In the genomic region with DNA sequence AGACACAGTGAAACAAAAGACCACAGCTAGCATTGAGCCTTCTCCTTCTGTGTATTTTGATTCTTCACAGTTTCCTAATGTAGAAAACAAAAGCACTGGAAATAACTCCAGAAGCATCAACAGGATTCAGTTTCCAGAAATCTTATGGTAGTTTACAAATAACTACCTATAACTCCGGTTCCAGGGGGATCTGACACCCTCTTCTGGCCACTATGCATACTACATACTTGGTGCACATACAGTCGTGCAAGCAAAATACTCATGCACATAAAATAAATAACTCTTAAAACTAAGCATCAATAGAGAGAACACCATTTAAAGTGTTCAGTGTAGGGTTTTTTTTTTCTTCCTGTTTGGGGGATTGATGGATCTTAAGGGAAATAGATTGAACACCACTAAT, we compare ENCODE assay signal across 32 mouse cellular contexts. TPM values are rescaled to one million over a fixed set of nuclear protein-coding genes. Genes with fewer than 3 reads are reported as not detected.
DNase-seq lines count a peak whose midpoint lies in the region; ATAC-seq and TF ChIP-seq lines count a peak whose summit lies in the region.
"Had no signal": no experiment of that assay in that cellular context is flagged by ENCODE, and none has a peak within 500 bp of the region (broad histone marks: within the 10 kb centered on the region; RNA-seq: fewer than 3 reads in every experiment).

No protein-coding gene starts in this region.

- H3K9me3 ChIP-seq in hindbrain, postnatal 0 days (ENCODE audit: low read length): no peaks in the 10 kb centered on the region
- H3K9me3 ChIP-seq in hindbrain, embryonic 12.5 days (replicated peaks): no peaks in the 10 kb centered on the region
- H3K9me3 ChIP-seq in CH12.LX (replicated peaks; ENCODE audit: low read length): peaks cover 8% of the 10 kb centered on the region
- H3K9me3 ChIP-seq: embryonic facial prominence, embryonic 12.5 days; forebrain, embryonic 15.5 days; heart, embryonic 10.5 days; heart, embryonic 15.5 days; midbrain, embryonic 13.5 days had no signal

- TF ChIP-seq RAD21 in CH12.LX (IDR thresholded peaks at IDR 0.05; ENCODE audit: low read depth, low read length): peak; percentile 2

- 0 out of 2 replicates have a peak, but pooled peaks have one; percentile 13 for TF ChIP-seq CTCF in hindbrain, postnatal 0 days (IDR thresholded peaks at IDR 0.05; ENCODE audit: low read depth)
- peak in 1 of 2 experiments; percentile 21; a peak in 2 of 4 replicates for TF ChIP-seq CTCF in CH12.LX (conservative IDR thresholded peaks at IDR 0.05 in 1 of 2, IDR thresholded peaks at IDR 0.05 in 1 of 2; ENCODE audit: low read depth in 2 of 2, low read length in 2 of 2)

- no peak for ATAC-seq in hindbrain, postnatal 0 days
- ATAC-seq in hindbrain, embryonic 12.5 days (ENCODE audit: low FRiP score): no peak
- ATAC-seq: forebrain, embryonic 15.5 days; inflammation-experienced regulatory T-cells, adult 6 months; midbrain, embryonic 13.5 days had no signal

- H3K4me2 ChIP-seq in hindbrain, postnatal 0 days (ENCODE audit: low read depth, low read length): no peak overlapping the region
- no peak overlapping the region for H3K4me2 ChIP-seq in hindbrain, embryonic 12.5 days (replicated peaks)
- H3K4me2 ChIP-seq in CH12.LX (ENCODE audit: insufficient read depth, low read depth, poor library complexity, severe bottlenecking): no peak overlapping the region
- H3K4me2 ChIP-seq: embryonic facial prominence, embryonic 12.5 days; forebrain, embryonic 15.5 days; heart, embryonic 15.5 days; hindbrain, embryonic 14.5 days; limb, embryonic 13.5 days; liver, embryonic 13.5 days; midbrain, embryonic 13.5 days had no signal

- no peaks in the 10 kb centered on the region for H3K79me2 ChIP-seq in CH12.LX (replicated peaks; ENCODE audit: control insufficient read depth, extremely low read depth, insufficient read depth, poor library complexity, severe bottlenecking)

- no peak for TF ChIP-seq POLR2A in CH12.LX (IDR thresholded peaks at IDR 0.05; ENCODE audit: low read depth, low read length)

- H3K4me3 ChIP-seq in hindbrain, postnatal 0 days (ENCODE audit: low read length): no peak overlapping the region
- no peak overlapping the region for H3K4me3 ChIP-seq in hindbrain, embryonic 12.5 days
- no peak overlapping the region for H3K4me3 ChIP-seq in CH12.LX (replicated peaks in 1 of 3; ENCODE audit: low read depth in 2 of 3, low read length in 2 of 3, poor library complexity in 1 of 3)
- H3K4me3 ChIP-seq: embryonic facial prominence, embryonic 12.5 days; forebrain, embryonic 15.5 days; heart, embryonic 10.5 days; heart, embryonic 15.5 days; left cerebral cortex, adult 2 months; limb, embryonic 13.5 days; liver, embryonic 13.5 days; midbrain, embryonic 13.5 days had no signal

- H3K9ac ChIP-seq in hindbrain, postnatal 0 days (replicated peaks; ENCODE audit: low read length): no peak overlapping the region
- no peak overlapping the region for H3K9ac ChIP-seq in hindbrain, embryonic 12.5 days
- H3K9ac ChIP-seq in CH12.LX (ENCODE audit: insufficient read depth, low read depth): no peak overlapping the region
- H3K9ac ChIP-seq: embryonic facial prominence, embryonic 12.5 days; forebrain, embryonic 15.5 days; heart, embryonic 15.5 days; hindbrain, embryonic 14.5 days; limb, embryonic 13.5 days; liver, embryonic 13.5 days; midbrain, embryonic 13.5 days had no signal

- no peaks in the 10 kb centered on the region for H3K4me1 ChIP-seq in hindbrain, postnatal 0 days (ENCODE audit: insufficient read depth, low read length)
- no peaks in the 10 kb centered on the region for H3K4me1 ChIP-seq in hindbrain, embryonic 12.5 days
- no peaks in the 10 kb centered on the region for H3K4me1 ChIP-seq in CH12.LX (ENCODE audit: control insufficient read depth in 1 of 2, insufficient read depth in 2 of 2)
- H3K4me1 ChIP-seq: embryonic facial prominence, embryonic 12.5 days; forebrain, embryonic 15.5 days; heart, embryonic 10.5 days; heart, embryonic 15.5 days; limb, embryonic 13.5 days; liver, embryonic 13.5 days; midbrain, embryonic 13.5 days had no signal

- H3K27ac ChIP-seq in hindbrain, postnatal 0 days: no peak overlapping the region
- H3K27ac ChIP-seq in hindbrain, embryonic 12.5 days: no peak overlapping the region
- H3K27ac ChIP-seq in CH12.LX (ENCODE audit: insufficient read depth, low read depth): no peak overlapping the region
- H3K27ac ChIP-seq: embryonic facial prominence, embryonic 12.5 days; forebrain, embryonic 15.5 days; heart, embryonic 10.5 days; heart, embryonic 15.5 days; hindbrain, embryonic 14.5 days; left cerebral cortex, adult 2 months; limb, embryonic 13.5 days; liver, embryonic 13.5 days; macrophage; midbrain, embryonic 13.5 days had no signal

- no peaks in the 10 kb centered on the region for H3K36me3 ChIP-seq in hindbrain, postnatal 0 days (ENCODE audit: insufficient read depth, low read length)
- H3K36me3 ChIP-seq in hindbrain, embryonic 12.5 days: no peaks in the 10 kb centered on the region
- no peaks in the 10 kb centered on the region for H3K36me3 ChIP-seq in CH12.LX (replicated peaks in 1 of 2; ENCODE audit: control insufficient read depth in 1 of 2, insufficient read depth in 1 of 2, low read length in 1 of 2)
- H3K36me3 ChIP-seq: embryonic facial prominence, embryonic 12.5 days; forebrain, embryonic 15.5 days; heart, embryonic 10.5 days; heart, embryonic 15.5 days; limb, embryonic 13.5 days; liver, embryonic 13.5 days; midbrain, embryonic 13.5 days had no signal

- in situ Hi-C loops in CH12.LX (cut with MboI; ENCODE audit: low pct_ligation_motif_present, low pct_unique_long_range_greater_than_20kb, low sequenced_read_pairs): no loop called here

- no peaks in the 10 kb centered on the region for H3K27me3 ChIP-seq in hindbrain, postnatal 0 days (ENCODE audit: insufficient read depth, low read length)
- H3K27me3 ChIP-seq in hindbrain, embryonic 12.5 days: no peaks in the 10 kb centered on the region
- peaks cover 6% of the 10 kb centered on the region for H3K27me3 ChIP-seq in CH12.LX (replicated peaks)
- H3K27me3 ChIP-seq: embryonic facial prominence, embryonic 12.5 days; forebrain, embryonic 15.5 days; heart, embryonic 15.5 days; liver, embryonic 13.5 days; midbrain, embryonic 13.5 days had no signal

- dilution Hi-C loops in CH12.LX (cut with MboI; ENCODE audit: extremely low pct_ligation_motif_present, extremely low pct_unique_long_range_greater_than_20kb, low sequenced_read_pairs): no loop called here

- no peak for DNase-seq in hindbrain, postnatal 0 days (ENCODE audit: low spot score)
- DNase-seq in 416B (ENCODE audit: low read depth) (peak; percentile 28), CH12.LX (ENCODE audit: extremely low read depth) (no peak), R1 (ENCODE audit: low read depth, low spot score) (peak; percentile 60)
- no peak for DNase-seq in cerebellum, postnatal 14 days
- DNase-seq in testis, postnatal 10 days (ENCODE audit: low spot score): no peak
- DNase-seq: adrenal gland, postnatal 10 days; cerebellum, adult 9-10 months; embryo, embryonic 11 days; gastrocnemius, postnatal 10 days; heart, postnatal 4 days; kidney, adult 2 months; kidney, postnatal 10 days; liver, embryonic 13.5 days; lung, adult 2 months; lung, postnatal 10 days; thymus, postnatal 14 days had no signal

- WGBS in hindbrain, postnatal 0 days: 89% methylated on average over 2 of the region's 2 CpGs
- WGBS in hindbrain, embryonic 12.5 days: 84% methylated on average over 2 of the region's 2 CpGs

- TF ChIP-seq EP300 in CH12.LX (IDR thresholded peaks at IDR 0.05; ENCODE audit: low read length): no peak

TF ChIP-seq in CH12.LX, 34 proteins besides CTCF, POLR2A, EP300 and RAD21:
- TF ChIP-seq MAFK (IDR thresholded peaks at IDR 0.05; ENCODE audit: insufficient replicate concordance, low read length) (no peak), PAX5 (IDR thresholded peaks at IDR 0.05; ENCODE audit: low read length) (no peak), TCF12 (IDR thresholded peaks at IDR 0.05; ENCODE audit: low read depth, low read length) (no peak), JUND (conservative IDR thresholded peaks at IDR 0.05; ENCODE audit: low read depth, low read length) (no peak), NELFE (IDR thresholded peaks at IDR 0.05; ENCODE audit: low read depth, low read length) (no peak), RCOR1 (conservative IDR thresholded peaks at IDR 0.05; ENCODE audit: low read depth, low read length) (no peak), ZC3H11A (IDR thresholded peaks at IDR 0.05; ENCODE audit: low read depth, low read length) (no peak), ELF1 (IDR thresholded peaks at IDR 0.05; ENCODE audit: low read depth, low read length) (no peak), GABPA (IDR thresholded peaks at IDR 0.05; ENCODE audit: insufficient replicate concordance, low read depth, low read length) (no peak), IRF4 (IDR thresholded peaks at IDR 0.05; ENCODE audit: low read depth, low read length) (no peak), NRF1 (IDR thresholded peaks at IDR 0.05; ENCODE audit: low read depth, low read length) (no peak), MAZ (IDR thresholded peaks at IDR 0.05; ENCODE audit: low read depth, low read length) (no peak), MXI1 (IDR thresholded peaks at IDR 0.05; ENCODE audit: low read depth, low read length) (no peak), UBTF (IDR thresholded peaks at IDR 0.05; ENCODE audit: low read depth, low read length) (no peak), BHLHE40 (IDR thresholded peaks at IDR 0.05; ENCODE audit: low read depth, low read length) (no peak), SMC3 (IDR thresholded peaks at IDR 0.05; ENCODE audit: low read depth, low read length) (no peak; the same call in 1 of the 2 replicates), CHD1 (IDR thresholded peaks at IDR 0.05; ENCODE audit: low read depth, low read length) (no peak), JUN (IDR thresholded peaks at IDR 0.05; ENCODE audit: insufficient read depth, low read depth, low read length) (no peak)
TF ChIP-seq in CH12.LX: peak in this region for 0.

RNA-seq across cellular contexts. Expression of a gene that starts 23.0 kb away (rescaled TPM):
- 3.7 and 4.6 TPM in 2 replicates for total RNA-seq in hindbrain, postnatal 0 days (2014; rRNA removed)
- 1.1 and 1.3 TPM in 2 replicates for polyA plus RNA-seq in hindbrain, postnatal 0 days (2015; fragmentation: Nextera tagmentation; extraction: Ambion mirVana)
- polyA plus RNA-seq in hindbrain, embryonic 12.5 days (2016; fragmentation: Nextera tagmentation; extraction: Ambion mirVana): 0.31 TPM in 2 replicates
- total RNA-seq in CH12.LX (2012; rRNA removed): not detected in 2 replicates
- total RNA-seq in CH12.LX (2014; rRNA removed): not detected in 2 replicates
- not detected in 2 replicates for polyA plus RNA-seq in CH12.LX (2012; ENCODE audit: insufficient read length, low read depth)
- total RNA-seq: granulocyte monocyte progenitor cell, adult 5-6 weeks; megakaryocyte-erythroid progenitor cell, adult 5-6 weeks; monocyte, adult 5-6 weeks had no signal
- polyA plus RNA-seq: C2C12; inflammation-experienced regulatory T-cells, adult 6 months; macrophage had no signal

Comparison
In these comparisons a context has a peak if more than half of its experiments do, and no peak if none do; other contexts are left out.
1. DNase-seq: peak in 416B (single experiment) and R1 (single experiment); none in hindbrain, postnatal 0 days (single experiment), CH12.LX (single experiment), cerebellum, postnatal 14 days (0 of 2) and testis, postnatal 10 days (single experiment).